Mouse (Mus musculus) CH12.LX (cell line): ENCODE results near the gene Slc13a1.

Experiments used
- CHD2 ChIP-seq: IDR thresholded peaks from 2 replicates; pipeline ENCODE4 v1.6.1; 2011; ENCODE audit warnings: low read length, improper control_type of control experiment
- CTCF ChIP-seq, 2 experiments: IDR thresholded peaks in 1 of 2; conservative IDR thresholded peaks in 1 of 2; 2 replicates each; pipeline ENCODE4 v1.5.1; 2011 to 2012; ENCODE audit warnings: low read depth in 2 of 2, low read length in 2 of 2, improper control_type of control experiment in 1 of 2, inconsistent platforms in 1 of 2, mild to moderate bottlenecking in 1 of 2, moderate library complexity in 1 of 2
- E2F4 ChIP-seq: IDR thresholded peaks from 2 replicates; pipeline ENCODE4 v1.6.1; 2011; ENCODE audit warnings: low read depth, low read length, improper control_type of control experiment; ENCODE audit not compliant: insufficient replicate concordance
- EP300 ChIP-seq: IDR thresholded peaks from 2 replicates; pipeline ENCODE4 v1.6.1; 2011; ENCODE audit warnings: low read length, improper control_type of control experiment
- HCFC1 ChIP-seq: IDR thresholded peaks from 2 replicates; pipeline ENCODE4 v1.6.1; 2012; ENCODE audit warnings: low read depth, mild to moderate bottlenecking, inconsistent platforms, low read length, improper control_type of control experiment
- JUND ChIP-seq: conservative IDR thresholded peaks from 2 replicates; pipeline ENCODE4 v1.6.1; 2011; ENCODE audit warnings: low read depth, low read length, improper control_type of control experiment
- MAFK ChIP-seq: IDR thresholded peaks from 2 replicates; pipeline ENCODE4 v1.6.1; 2011; ENCODE audit warnings: low read length, improper control_type of control experiment; ENCODE audit not compliant: insufficient replicate concordance
- MAX ChIP-seq: IDR thresholded peaks from 2 replicates; pipeline ENCODE4 v1.6.1; 2011; ENCODE audit warnings: low read length, improper control_type of control experiment
- MYC ChIP-seq: IDR thresholded peaks from 2 replicates; pipeline ENCODE4 v1.6.1; 2011; ENCODE audit warnings: low read depth, mild to moderate bottlenecking, improper control_type of control experiment, low read length
- NELFE ChIP-seq: IDR thresholded peaks from 2 replicates; pipeline ENCODE4 v1.6.1; 2011; ENCODE audit warnings: low read depth, low read length, improper control_type of control experiment
- NRF1 ChIP-seq: IDR thresholded peaks from 2 replicates; pipeline ENCODE4 v1.6.1; 2014; ENCODE audit warnings: low read depth, mild to moderate bottlenecking, inconsistent platforms, low read length, improper control_type of control experiment, moderate library complexity
- POLR2A ChIP-seq: IDR thresholded peaks from 2 replicates; pipeline ENCODE4 v1.6.1; 2011; ENCODE audit warnings: low read depth, mild to moderate bottlenecking, improper control_type of control experiment, low read length
- USF1 ChIP-seq: IDR thresholded peaks from 2 replicates; pipeline ENCODE4 v1.6.1; 2014; ENCODE audit warnings: low read depth, mild to moderate bottlenecking, inconsistent platforms, low read length, improper control_type of control experiment
- ZC3H11A ChIP-seq: IDR thresholded peaks from 2 replicates; pipeline ENCODE4 v1.6.1; 2012; ENCODE audit warnings: low read depth, mild to moderate bottlenecking, inconsistent platforms, low read length, improper control_type of control experiment

DNA sequence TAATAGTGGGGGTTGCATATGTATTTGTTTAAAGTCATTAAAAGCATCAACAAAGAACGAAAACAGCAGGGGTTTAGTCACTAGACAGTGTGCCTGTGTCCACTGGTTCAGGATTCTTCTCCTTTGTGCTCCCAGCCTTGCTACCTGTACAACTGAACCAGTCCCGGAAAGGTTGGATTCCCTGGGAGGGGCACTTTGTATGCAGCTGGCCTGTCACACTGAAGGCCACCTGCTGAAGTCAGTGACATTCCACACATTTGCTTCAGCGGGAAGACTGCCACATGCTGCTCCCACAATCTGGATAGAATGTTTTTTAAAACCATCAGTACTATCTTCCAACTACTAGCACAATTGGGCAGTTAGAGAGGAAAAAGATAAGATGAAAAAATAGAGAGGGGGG lies 61.7 kb downstream of the Slc13a1 start:
- no peak for TF ChIP-seq USF1
- TF ChIP-seq E2F4, result no peak
- no peak for TF ChIP-seq CTCF (conservative IDR thresholded peaks at IDR 0.05 in 1 of 2, IDR thresholded peaks at IDR 0.05 in 1 of 2; ENCODE audit: low read depth in 2 of 2, low read length in 2 of 2)
- TF ChIP-seq POLR2A, result no peak
- no peak for TF ChIP-seq MAX
- TF ChIP-seq ZC3H11A, result no peak
- TF ChIP-seq MYC, result no peak
- TF ChIP-seq NELFE, result no peak
- TF ChIP-seq HCFC1, result no peak
- TF ChIP-seq JUND, result no peak
- no peak for TF ChIP-seq NRF1
- no peak for TF ChIP-seq EP300
- TF ChIP-seq CHD2, result no peak
- TF ChIP-seq MAFK, result no peak
